Mouse (Mus musculus) erythroblast, embryonic 14.5 days (primary cell): Measurements from ENCODE around the gene Edn3. TPM values are rescaled to one million over a fixed set of nuclear protein-coding genes. Genes with fewer than 3 reads are reported as not detected.

Experiments used
- H3K27me3 ChIP-seq: 2 replicates; pipeline ENCODE4 v1.6.1; 2012; ENCODE audit warnings: inconsistent platforms; ENCODE audit not compliant: control insufficient read depth
- H3K36me3 ChIP-seq: 2 replicates; pipeline ENCODE4 v1.6.1; 2012; ENCODE audit warnings: mild to moderate bottlenecking, inconsistent platforms; ENCODE audit not compliant: control insufficient read depth
- H3K4me1 ChIP-seq: 2 replicates; pipeline ENCODE4 v1.6.1; 2012; ENCODE audit warnings: inconsistent platforms; ENCODE audit not compliant: control insufficient read depth
- H3K4me3 ChIP-seq: replicated peaks from 2 replicates; pipeline ENCODE3; 2012; ENCODE audit warnings: moderate library complexity, mild to moderate bottlenecking, inconsistent platforms
- H3K9me3 ChIP-seq: 2 replicates; pipeline ENCODE4 v1.6.1; 2012; ENCODE audit warnings: low read length, inconsistent platforms, mixed read lengths; ENCODE audit not compliant: control insufficient read depth
- GATA1 ChIP-seq: IDR thresholded peaks from 2 replicates; pipeline ENCODE4 v1.6.1; 2012; ENCODE audit warnings: low read length, inconsistent platforms, mixed read lengths
- TAL1 ChIP-seq: IDR thresholded peaks from 3 replicates; pipeline ENCODE4 v1.6.1; 2012; ENCODE audit warnings: low read length, inconsistent platforms, mixed read lengths
- polyA plus RNA-seq: library from polyadenylated mRNA; stranded (reverse); fragments of >175 nt; gene quantifications from 2 replicates; pipeline ENCODE4 v1.2.3, GENCODE M21; 2012

Gene Edn3
- polyA plus RNA-seq, 1 experiment = not detected

DNA sequence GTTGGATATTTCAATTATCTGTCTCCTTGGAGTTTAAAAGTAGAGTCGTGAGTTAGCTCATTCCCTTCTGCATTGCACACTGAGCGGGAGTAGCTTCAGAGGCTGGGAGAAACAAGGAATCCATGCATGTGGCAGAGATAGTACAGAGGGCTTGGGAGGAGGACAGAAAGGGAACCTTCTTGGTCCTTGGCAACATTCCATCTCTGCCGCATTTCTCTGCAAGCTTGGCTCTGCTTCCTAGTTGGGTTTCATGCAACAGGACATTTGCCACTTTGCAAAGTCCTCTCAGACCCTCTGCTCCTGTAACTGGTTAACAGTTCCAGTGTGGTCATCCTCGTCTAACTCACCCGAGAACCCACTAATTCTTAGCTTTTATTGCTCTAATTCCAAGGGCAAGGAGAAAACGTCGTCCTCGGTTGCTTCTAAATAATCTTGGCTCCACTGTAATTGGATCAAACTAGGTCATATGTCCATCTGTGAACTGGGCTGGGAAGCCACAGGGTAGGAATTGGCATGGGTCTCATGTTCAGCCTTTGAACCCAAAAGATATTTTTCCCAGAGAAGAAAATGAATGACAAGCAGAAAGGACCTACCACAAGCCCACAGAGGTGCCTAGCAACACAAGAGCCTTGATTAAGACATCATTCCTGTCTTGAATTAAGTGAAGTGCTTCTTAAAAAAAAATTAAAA is 32.2 kb downstream of the Edn3 start:
- Histone ChIP-seq H3K27me3 (no peaks in the 10 kb centered on the region), H3K36me3 (no peaks in the 10 kb centered on the region), H3K4me3 (no peak overlapping the region), H3K9me3 (no peaks in the 10 kb centered on the region), H3K4me1 (no peaks in the 10 kb centered on the region)
- TF ChIP-seq GATA1 (no peak), TAL1 (no peak)

DNA sequence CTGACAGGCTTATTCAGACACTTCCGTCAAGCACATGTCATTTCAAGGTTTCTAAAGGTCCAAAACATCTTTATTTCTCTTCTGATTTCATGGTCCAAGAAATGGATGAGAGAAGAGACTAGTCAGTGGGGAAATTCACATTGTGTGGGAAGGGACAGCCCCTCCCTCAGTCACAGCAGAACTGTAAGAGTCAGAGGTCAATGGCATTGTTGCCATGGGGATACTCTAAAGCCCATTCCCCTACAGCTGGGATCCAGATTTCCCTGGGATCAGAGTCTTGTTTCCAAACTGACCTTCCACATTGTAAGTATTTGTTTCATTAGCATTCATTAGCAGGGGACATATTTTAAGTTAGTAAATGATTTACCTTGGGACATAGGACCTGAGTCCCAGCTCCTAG is 32.8 kb downstream of the Edn3 start:
- no peak for TF ChIP-seq TAL1
- no peak for TF ChIP-seq GATA1
- no peaks in the 10 kb centered on the region for H3K27me3 ChIP-seq
- H3K9me3 ChIP-seq = no peaks in the 10 kb centered on the region
- no peak overlapping the region for H3K4me3 ChIP-seq
- no peaks in the 10 kb centered on the region for H3K36me3 ChIP-seq
- H3K4me1 ChIP-seq = no peaks in the 10 kb centered on the region

DNA sequence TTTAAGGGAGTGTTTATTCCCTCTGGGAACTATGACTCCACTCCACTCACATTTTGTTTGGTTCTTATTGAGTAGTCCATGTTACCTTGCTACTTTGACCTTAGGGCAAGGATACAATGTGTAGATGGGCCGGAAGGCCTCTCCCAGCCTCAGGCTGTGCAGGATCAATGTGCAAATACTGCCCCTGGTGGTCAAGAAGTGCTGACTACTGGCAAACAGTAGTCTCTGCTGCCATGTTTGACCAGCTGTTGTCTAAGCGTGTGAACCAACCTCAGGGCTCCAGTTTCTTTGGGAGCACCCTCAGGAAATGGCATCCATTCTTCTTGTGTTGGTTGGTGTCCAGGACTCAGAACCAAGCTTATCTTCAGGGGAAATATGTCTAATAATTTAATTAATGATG is 36.6 kb downstream of the Edn3 start:
- Histone ChIP-seq H3K4me3 (no peak overlapping the region), H3K4me1 (no peaks in the 10 kb centered on the region), H3K36me3 (no peaks in the 10 kb centered on the region), H3K27me3 (no peaks in the 10 kb centered on the region), H3K9me3 (peaks cover 3% of the 10 kb centered on the region)
- TF ChIP-seq TAL1 = no peak

DNA sequence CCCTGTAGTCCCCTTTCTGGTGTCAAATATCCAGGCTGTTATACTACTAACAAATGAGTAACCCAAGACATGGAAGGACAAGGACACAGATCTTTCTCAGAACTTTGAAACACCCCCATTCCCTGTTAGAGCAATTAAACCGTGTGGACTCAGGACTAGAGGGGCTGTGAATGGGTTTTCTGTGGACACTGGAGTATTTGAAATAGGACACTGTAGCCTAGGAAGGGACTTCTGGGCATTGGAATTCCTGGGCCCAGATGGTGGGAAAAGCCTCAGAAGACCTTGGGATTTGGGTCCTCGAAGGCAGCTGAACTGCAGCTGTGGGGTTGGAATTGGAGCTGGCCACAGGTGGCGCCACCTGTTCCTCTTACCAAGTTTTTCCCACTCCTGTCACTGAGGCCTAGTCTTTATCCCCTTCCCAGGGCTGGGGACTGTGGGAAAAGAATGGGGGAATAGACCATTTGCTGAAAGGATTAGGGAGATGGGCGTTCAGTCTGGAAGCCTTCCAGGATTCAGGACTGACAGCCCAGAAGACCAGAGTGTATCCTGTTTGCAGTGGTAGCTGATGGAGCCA is 37.2 kb downstream of the Edn3 start:
- no peak for TF ChIP-seq TAL1
- no peak for TF ChIP-seq GATA1
- Histone ChIP-seq H3K27me3 (no peaks in the 10 kb centered on the region), H3K4me3 (no peak overlapping the region), H3K9me3 (peaks cover 3% of the 10 kb centered on the region), H3K4me1 (no peaks in the 10 kb centered on the region), H3K36me3 (no peaks in the 10 kb centered on the region)

DNA sequence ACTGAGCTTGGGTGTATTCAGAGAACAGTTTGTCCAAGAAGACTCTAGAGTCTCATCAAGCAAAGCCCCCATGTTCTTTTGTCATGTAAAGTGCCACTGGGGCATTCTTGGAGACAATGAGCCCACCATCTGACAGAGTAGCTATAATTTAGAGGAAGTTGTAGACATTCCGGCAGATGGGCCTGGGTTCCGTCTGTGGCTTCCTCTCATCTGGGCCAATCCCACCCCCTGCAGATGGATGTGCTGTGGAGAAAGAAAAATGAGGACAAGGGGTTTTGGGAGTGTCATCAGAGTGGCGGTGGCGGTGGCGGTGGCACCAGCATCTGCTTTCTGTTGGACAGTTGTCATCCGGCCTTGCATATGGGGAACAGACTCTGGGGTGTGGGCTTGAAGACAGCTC is 42.0 kb downstream of the Edn3 start:
- Histone ChIP-seq H3K4me1 (no peaks in the 10 kb centered on the region), H3K27me3 (no peaks in the 10 kb centered on the region), H3K4me3 (no peak overlapping the region), H3K9me3 (peaks cover 3% of the 10 kb centered on the region), H3K36me3 (no peaks in the 10 kb centered on the region)
- TF ChIP-seq GATA1 (no peak), TAL1 (no peak)

DNA sequence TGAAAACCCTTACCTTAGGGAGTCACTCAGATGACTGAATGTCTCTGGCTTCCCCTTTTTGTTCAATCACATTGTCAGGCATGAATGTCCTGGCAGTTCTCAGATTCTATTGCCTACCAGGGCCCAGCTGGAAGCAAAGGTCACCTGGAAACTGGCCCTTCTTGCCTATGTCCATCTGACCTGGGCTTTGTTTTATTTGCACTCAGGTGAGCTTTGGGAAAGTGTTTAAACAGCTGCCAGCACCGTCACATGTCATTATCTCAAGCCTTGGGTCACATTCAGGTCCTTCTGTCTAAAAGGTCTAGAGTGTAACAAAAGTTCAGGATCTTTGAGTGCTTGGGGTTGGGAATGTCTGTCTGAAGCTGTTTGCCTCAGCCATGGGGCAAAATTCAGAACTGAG is 43.2 kb downstream of the Edn3 start:
- Histone ChIP-seq H3K4me1 (no peaks in the 10 kb centered on the region), H3K36me3 (no peaks in the 10 kb centered on the region), H3K9me3 (peaks cover 3% of the 10 kb centered on the region), H3K27me3 (no peaks in the 10 kb centered on the region), H3K4me3 (no peak overlapping the region)
- TF ChIP-seq GATA1 (no peak), TAL1 (no peak)

DNA sequence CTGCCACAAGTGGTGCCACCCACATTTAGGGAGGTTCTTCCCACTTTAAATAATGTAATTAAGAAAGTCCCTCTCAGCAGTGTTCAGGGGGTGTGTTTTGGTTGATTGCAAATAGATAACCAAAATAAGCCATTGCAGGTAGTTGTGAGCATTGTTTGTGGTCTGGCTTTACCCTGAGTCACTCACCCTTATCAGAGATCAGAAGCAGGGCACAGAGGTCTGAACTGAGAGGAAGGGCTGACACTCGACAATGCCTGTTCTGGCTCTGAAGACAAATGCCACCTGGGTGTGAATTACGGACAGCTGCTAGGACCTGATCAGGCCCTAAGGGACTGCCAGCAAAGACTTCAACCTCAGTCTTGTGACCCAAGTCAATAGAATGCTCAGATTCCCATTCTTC is 47.5 kb downstream of the Edn3 start:
- no peak overlapping the region for H3K4me3 ChIP-seq

DNA sequence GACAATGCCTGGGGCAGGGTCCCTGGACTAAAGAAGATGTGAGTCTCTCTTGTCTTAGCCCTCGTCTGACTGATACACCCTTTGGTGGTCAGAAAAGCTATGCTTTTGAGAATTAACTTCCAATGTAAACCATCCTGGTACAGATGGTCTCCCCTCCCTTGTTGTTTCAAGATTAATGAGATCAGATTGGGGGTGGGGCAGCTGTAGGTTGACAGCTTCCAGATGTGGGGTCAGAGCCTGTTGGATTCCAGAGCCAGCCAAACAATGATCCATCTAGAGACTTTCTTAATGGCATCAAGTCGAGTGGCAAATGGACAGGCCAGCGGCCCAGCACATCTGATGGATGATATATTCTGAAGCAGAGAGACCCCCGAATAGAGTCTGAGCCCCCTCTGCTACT is 48.9 kb downstream of the Edn3 start:
- Histone ChIP-seq H3K9me3 (no peaks in the 10 kb centered on the region), H3K36me3 (no peaks in the 10 kb centered on the region), H3K4me3 (no peak overlapping the region), H3K4me1 (no peaks in the 10 kb centered on the region), H3K27me3 (no peaks in the 10 kb centered on the region)
- TF ChIP-seq GATA1 (no peak), TAL1 (no peak)

More for the DNA sequence above, 47.5 kb downstream of the Edn3 start:
- Histone ChIP-seq H3K9me3 (no peaks in the 10 kb centered on the region), H3K36me3 (no peaks in the 10 kb centered on the region), H3K4me1 (no peaks in the 10 kb centered on the region), H3K27me3 (no peaks in the 10 kb centered on the region)
- TF ChIP-seq TAL1 = no peak
- TF ChIP-seq GATA1 = no peak

DNA sequence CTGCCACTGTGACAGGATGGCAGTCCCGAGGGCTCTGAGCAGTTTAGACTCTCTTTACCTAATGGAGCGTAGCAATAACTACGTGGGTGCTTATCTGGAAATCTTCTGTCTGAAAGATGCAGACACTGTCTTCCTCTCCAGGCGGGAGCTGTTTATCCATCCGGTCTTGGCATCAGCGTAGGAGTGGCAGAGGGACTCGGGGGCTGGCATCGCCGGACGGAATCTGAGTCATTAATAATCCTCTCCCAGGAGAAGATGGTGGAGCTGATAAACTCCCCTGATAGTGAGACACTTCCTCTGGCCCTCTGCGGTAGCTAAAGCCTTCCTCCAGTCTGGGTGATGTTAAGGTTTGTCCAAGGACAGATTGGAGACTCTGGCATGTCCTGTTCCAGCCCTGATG is 52.9 kb downstream of the Edn3 start:
- Histone ChIP-seq H3K9me3 (no peaks in the 10 kb centered on the region), H3K4me1 (no peaks in the 10 kb centered on the region), H3K36me3 (no peaks in the 10 kb centered on the region), H3K4me3 (no peak overlapping the region), H3K27me3 (no peaks in the 10 kb centered on the region)
- no peak for TF ChIP-seq GATA1
- TF ChIP-seq TAL1 = no peak

DNA sequence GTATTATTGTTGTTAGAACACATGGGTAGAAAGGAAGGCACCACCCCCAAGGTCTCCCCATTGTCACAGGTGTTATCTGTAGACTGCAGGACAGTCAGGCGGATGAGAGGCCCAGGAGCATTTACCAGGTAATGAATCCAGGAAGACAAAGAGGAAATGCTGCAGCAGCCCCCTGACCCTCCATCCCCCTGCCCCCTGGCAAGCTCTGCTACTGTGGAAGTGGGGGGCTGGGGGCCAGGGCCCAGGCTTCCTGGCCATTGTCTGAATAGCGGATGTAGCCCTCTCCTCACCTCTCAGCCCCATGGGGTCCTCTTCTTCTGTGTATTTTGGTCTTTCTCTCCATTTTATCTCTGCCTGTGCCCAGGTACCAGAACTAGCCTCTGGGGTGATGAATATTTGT is 55.7 kb downstream of the Edn3 start:
- TF ChIP-seq TAL1 (no peak), GATA1 (no peak)
- Histone ChIP-seq H3K4me3 (no peak overlapping the region), H3K4me1 (no peaks in the 10 kb centered on the region), H3K27me3 (no peaks in the 10 kb centered on the region), H3K9me3 (no peaks in the 10 kb centered on the region), H3K36me3 (no peaks in the 10 kb centered on the region)
